ENCODE assay signal across 9 mouse cellular contexts in the genomic region with DNA sequence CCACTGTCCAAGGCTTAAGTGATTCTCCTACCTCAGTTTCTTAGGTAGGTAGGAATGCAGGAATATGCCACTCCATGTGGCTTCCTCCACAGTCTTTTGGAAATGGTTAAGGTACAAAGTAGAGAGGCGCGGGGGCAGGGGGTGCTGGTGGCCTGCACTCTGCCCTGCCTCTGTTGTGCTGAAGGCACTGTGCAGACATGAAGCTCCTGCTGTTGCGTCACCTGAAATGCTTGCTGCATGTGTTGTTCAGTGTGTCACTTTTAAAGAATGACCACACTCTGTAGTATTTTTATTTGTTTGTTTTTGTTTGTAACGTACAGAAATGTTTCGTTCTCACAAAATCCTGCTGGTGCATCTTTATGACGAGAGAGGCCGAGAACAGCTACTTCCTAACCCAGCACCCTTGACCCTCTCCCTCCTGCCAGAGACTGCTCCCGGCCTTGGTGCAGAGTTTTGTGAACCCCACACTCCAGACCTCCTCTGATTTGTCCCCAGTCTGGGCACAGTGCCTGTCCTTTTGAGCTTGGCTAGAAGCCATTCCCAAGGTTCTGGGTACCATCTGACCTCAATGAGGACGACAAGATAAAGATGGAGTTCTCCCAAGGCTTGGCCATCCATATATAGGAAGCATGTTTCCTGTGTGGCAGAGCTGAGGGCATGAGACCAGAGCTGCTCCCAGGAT. TPM values are rescaled to one million over a fixed set of nuclear protein-coding genes. Genes with fewer than 3 reads are reported as not detected.
DNase-seq lines count a peak whose midpoint lies in the region; ATAC-seq lines count a peak whose summit lies in the region.
"Had no signal": no experiment of that assay in that cellular context is flagged by ENCODE, and none has a peak within 500 bp of the region (broad histone marks: within the 10 kb centered on the region; RNA-seq: fewer than 3 reads in every experiment).

No protein-coding gene starts in this region.

- H3K4me2 ChIP-seq in hindbrain, embryonic 12.5 days (replicated peaks) = no peak overlapping the region
- no peak overlapping the region for H3K4me2 ChIP-seq in hindbrain, embryonic 16.5 days (ENCODE audit: low read length)
- H3K4me2 ChIP-seq in hindbrain, embryonic 13.5 days = no peak overlapping the region
- H3K4me2 ChIP-seq: embryonic facial prominence, embryonic 13.5 days had no signal

- intact Hi-C loops in left cerebral cortex, postnatal 36 days (cut with DNase I) = no loop called here

- peak overlapping the region; percentile 31; the same call in 1 of the 2 replicates for H3K27ac ChIP-seq in hindbrain, embryonic 12.5 days
- no peak overlapping the region for H3K27ac ChIP-seq in hindbrain, embryonic 16.5 days (ENCODE audit: low read depth, low read length)
- H3K27ac ChIP-seq in hindbrain, embryonic 13.5 days = peak overlapping the region; percentile 58; the same call in 1 of the 2 replicates
- H3K27ac ChIP-seq: embryonic facial prominence, embryonic 13.5 days had no signal

- no peak overlapping the region for H3K4me3 ChIP-seq in hindbrain, embryonic 12.5 days
- H3K4me3 ChIP-seq in hindbrain, embryonic 16.5 days (ENCODE audit: low read length) = no peak overlapping the region
- no peak overlapping the region for H3K4me3 ChIP-seq in hindbrain, embryonic 13.5 days
- H3K4me3 ChIP-seq: embryonic facial prominence, embryonic 13.5 days had no signal

- no peak overlapping the region for H3K9ac ChIP-seq in hindbrain, embryonic 12.5 days
- H3K9ac ChIP-seq in hindbrain, embryonic 16.5 days (ENCODE audit: low read depth, low read length) = no peak overlapping the region
- H3K9ac ChIP-seq in hindbrain, embryonic 13.5 days = no peak overlapping the region
- H3K9ac ChIP-seq: embryonic facial prominence, embryonic 13.5 days had no signal

- no peaks in the 10 kb centered on the region for H3K27me3 ChIP-seq in hindbrain, embryonic 12.5 days
- H3K27me3 ChIP-seq in hindbrain, embryonic 16.5 days (replicated peaks; ENCODE audit: control insufficient read depth, insufficient read depth, low read length) = no peaks in the 10 kb centered on the region
- no peaks in the 10 kb centered on the region for H3K27me3 ChIP-seq in hindbrain, embryonic 13.5 days
- H3K27me3 ChIP-seq: embryonic facial prominence, embryonic 13.5 days had no signal

- peak; percentile 69 for DNase-seq in 3T3-L1 (ENCODE audit: low read depth, low spot score)
- peak; percentile 76 to 77 for DNase-seq in adrenal gland, postnatal 36 days
- DNase-seq in left cerebral cortex, postnatal 36 days (ENCODE audit: low spot score in 2 of 2) = no peak
- DNase-seq in T-cell, adult 2 months (ENCODE audit: low spot score) = no peak

- peaks cover 95% of the 10 kb centered on the region for H3K4me1 ChIP-seq in hindbrain, embryonic 12.5 days
- peaks cover 60% of the 10 kb centered on the region for H3K4me1 ChIP-seq in hindbrain, embryonic 16.5 days (ENCODE audit: control insufficient read depth, insufficient read depth, low read depth, low read length)
- peaks cover 96% of the 10 kb centered on the region for H3K4me1 ChIP-seq in hindbrain, embryonic 13.5 days (replicated peaks)

- no peak for ATAC-seq in hindbrain, embryonic 12.5 days (ENCODE audit: low FRiP score)
- no peak for ATAC-seq in hindbrain, embryonic 16.5 days
- ATAC-seq in hindbrain, embryonic 13.5 days (ENCODE audit: low FRiP score) = no peak
- no peak for ATAC-seq in erythroid progenitor cell, adult 5-6 weeks (replicated peaks; ENCODE audit: low FRiP score, poor library complexity, severe bottlenecking)

- H3K36me3 ChIP-seq in hindbrain, embryonic 12.5 days = no peaks in the 10 kb centered on the region
- H3K36me3 ChIP-seq in hindbrain, embryonic 16.5 days (ENCODE audit: control insufficient read depth, insufficient read depth, low read length) = no peaks in the 10 kb centered on the region
- H3K36me3 ChIP-seq in hindbrain, embryonic 13.5 days = no peaks in the 10 kb centered on the region
- H3K36me3 ChIP-seq: embryonic facial prominence, embryonic 13.5 days had no signal

- H3K9me3 ChIP-seq in hindbrain, embryonic 12.5 days (replicated peaks) = no peaks in the 10 kb centered on the region
- H3K9me3 ChIP-seq in hindbrain, embryonic 16.5 days (ENCODE audit: control insufficient read depth, low read length) = no peaks in the 10 kb centered on the region
- H3K9me3 ChIP-seq in hindbrain, embryonic 13.5 days = no peaks in the 10 kb centered on the region
- H3K9me3 ChIP-seq: embryonic facial prominence, embryonic 13.5 days had no signal

- 77% methylated on average over 9 of the region's 9 CpGs for WGBS in hindbrain, embryonic 12.5 days
- WGBS in hindbrain, embryonic 16.5 days = 71% methylated on average over 9 of the region's 9 CpGs
- 70% methylated on average over 9 of the region's 9 CpGs for WGBS in hindbrain, embryonic 13.5 days

RNA-seq across cellular contexts. Expression of gene Arvcf, which starts 35.2 kb away (rescaled TPM):
- polyA plus RNA-seq in hindbrain, embryonic 12.5 days (2016; fragmentation: Nextera tagmentation; extraction: Ambion mirVana) = 105 and 119 TPM in 2 replicates
- 68.3 and 80.3 TPM in 2 replicates for polyA plus RNA-seq in hindbrain, embryonic 16.5 days (2015; fragmentation: Nextera tagmentation; extraction: Ambion mirVana)
- 10 to 100 TPM; 36.4 to 41.2 TPM for total RNA-seq in adrenal gland, postnatal 36 days (2021)
- polyA plus RNA-seq in hindbrain, embryonic 13.5 days (2015; fragmentation: Nextera tagmentation; extraction: Ambion mirVana) = 81.1 and 88.9 TPM in 2 replicates
- 10 to 100 TPM; 36.6 to 48.0 TPM for total RNA-seq in left cerebral cortex, postnatal 36 days (2021)
- 3.2 and 8.8 TPM in 2 replicates for total RNA-seq in erythroid progenitor cell, adult 5-6 weeks (2015; ENCODE audit: low replicate concordance)
- 6.2 and 22.0 TPM in 2 replicates for total RNA-seq in erythroid progenitor cell, adult 5-6 weeks (2017; ENCODE audit: low replicate concordance)

RNA-seq across cellular contexts. Expression of gene Tango2, which starts 35.3 kb away (rescaled TPM):
- 48.2 and 50.5 TPM in 2 replicates for polyA plus RNA-seq in hindbrain, embryonic 12.5 days (2016; fragmentation: Nextera tagmentation; extraction: Ambion mirVana)
- 101 and 112 TPM in 2 replicates for polyA plus RNA-seq in hindbrain, embryonic 16.5 days (2015; fragmentation: Nextera tagmentation; extraction: Ambion mirVana)
- total RNA-seq in adrenal gland, postnatal 36 days (2021) = 10 to 100 TPM; 31.9 to 43.7 TPM
- polyA plus RNA-seq in hindbrain, embryonic 13.5 days (2015; fragmentation: Nextera tagmentation; extraction: Ambion mirVana) = 76.0 and 79.8 TPM in 2 replicates
- total RNA-seq in left cerebral cortex, postnatal 36 days (2021) = 100 to 1,000 TPM; 158 to 165 TPM
- total RNA-seq in erythroid progenitor cell, adult 5-6 weeks (2015; ENCODE audit: low replicate concordance) = 61.3 and 62.5 TPM in 2 replicates
- total RNA-seq in erythroid progenitor cell, adult 5-6 weeks (2017; ENCODE audit: low replicate concordance) = 47.2 and 51.9 TPM in 2 replicates

RNA-seq across cellular contexts. Expression of gene Txnrd2, which starts 43.0 kb away (rescaled TPM):
- polyA plus RNA-seq in hindbrain, embryonic 12.5 days (2016; fragmentation: Nextera tagmentation; extraction: Ambion mirVana) = 20.2 and 20.3 TPM in 2 replicates
- 37.5 and 40.6 TPM in 2 replicates for polyA plus RNA-seq in hindbrain, embryonic 16.5 days (2015; fragmentation: Nextera tagmentation; extraction: Ambion mirVana)
- total RNA-seq in adrenal gland, postnatal 36 days (2021) = 10 to 100 TPM; 73.3 to 97.3 TPM
- 26.1 and 27.0 TPM in 2 replicates for polyA plus RNA-seq in hindbrain, embryonic 13.5 days (2015; fragmentation: Nextera tagmentation; extraction: Ambion mirVana)
- total RNA-seq in left cerebral cortex, postnatal 36 days (2021) = 10 to 100 TPM; 21.7 TPM
- total RNA-seq in erythroid progenitor cell, adult 5-6 weeks (2015; ENCODE audit: low replicate concordance) = 117 and 217 TPM in 2 replicates
- 138 and 221 TPM in 2 replicates for total RNA-seq in erythroid progenitor cell, adult 5-6 weeks (2017; ENCODE audit: low replicate concordance)

RNA-seq across cellular contexts. Expression of gene Comt, which starts 43.5 kb away (rescaled TPM):
- 58.4 and 60.3 TPM in 2 replicates for polyA plus RNA-seq in hindbrain, embryonic 12.5 days (2016; fragmentation: Nextera tagmentation; extraction: Ambion mirVana)
- 119 and 123 TPM in 2 replicates for polyA plus RNA-seq in hindbrain, embryonic 16.5 days (2015; fragmentation: Nextera tagmentation; extraction: Ambion mirVana)
- 100 to 1,000 TPM; 193 to 249 TPM for total RNA-seq in adrenal gland, postnatal 36 days (2021)
- 85.9 and 88.5 TPM in 2 replicates for polyA plus RNA-seq in hindbrain, embryonic 13.5 days (2015; fragmentation: Nextera tagmentation; extraction: Ambion mirVana)
- 100 to 1,000 TPM in 1 of 2 experiments, 10 to 100 TPM in 1; 89.1 to 100 TPM for total RNA-seq in left cerebral cortex, postnatal 36 days (2021)
- 129 and 131 TPM in 2 replicates for total RNA-seq in erythroid progenitor cell, adult 5-6 weeks (2015; ENCODE audit: low replicate concordance)
- 66.4 and 67.4 TPM in 2 replicates for total RNA-seq in erythroid progenitor cell, adult 5-6 weeks (2017; ENCODE audit: low replicate concordance)

Comparison
In these comparisons a context has a peak if more than half of its experiments do, and no peak if none do; other contexts are left out.
1. DNase-seq: peak in 3T3-L1 (single experiment) and adrenal gland, postnatal 36 days (2 of 2); none in left cerebral cortex, postnatal 36 days (0 of 2) and T-cell, adult 2 months (single experiment).